Mouse (Mus musculus) liver, embryonic 14.5 days (tissue): ENCODE measurements around the gene Olfr374.

Source experiments
- CTCF ChIP-seq: IDR thresholded peaks from 2 replicates; pipeline ENCODE4 v1.5.1; 2016; ENCODE audit warnings: antibody characterized with exemption, low read depth, control low read depth
- EP300 ChIP-seq: IDR thresholded peaks from 2 replicates; pipeline ENCODE4 v1.6.1; 2016; ENCODE audit warnings: antibody characterized with exemption, low read depth

DNA sequence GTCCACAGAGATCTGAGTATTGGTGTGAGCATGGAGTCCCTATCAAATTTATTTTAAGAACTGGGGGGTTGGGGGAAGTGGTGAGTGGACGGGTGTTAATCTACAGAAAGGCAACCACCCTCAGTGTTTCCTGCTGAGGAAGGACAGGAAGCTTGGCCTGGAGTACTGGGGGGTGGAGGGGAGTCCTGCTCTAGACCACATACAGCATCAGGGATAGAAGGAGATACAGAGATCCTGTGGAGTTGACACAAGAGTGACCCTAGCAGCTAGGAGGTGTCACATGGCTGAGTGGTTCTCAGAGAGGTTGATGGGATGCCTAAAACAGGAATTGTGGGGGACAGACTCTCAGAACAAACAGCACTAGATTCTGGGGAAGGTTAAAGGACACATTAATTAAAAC, 26.7 kb downstream of the Olfr374 start:
- no peak for TF ChIP-seq CTCF
- TF ChIP-seq EP300: no peak
